Mouse (Mus musculus) urinary bladder, postnatal 10 days (tissue): Measurements from ENCODE around the gene Olfr215.
"Not testable (repeated sequence)": the region's sequence is repeated elsewhere in the genome, so short reads cannot be mapped to it uniquely, and the experiment has no call there.

ENCODE experiments used
- DNase-seq: peaks from one replicate; pipeline ENCODE4 v3.0.0; 2022; ENCODE audit warnings: low spot score

Olfr215 gene

DNA sequence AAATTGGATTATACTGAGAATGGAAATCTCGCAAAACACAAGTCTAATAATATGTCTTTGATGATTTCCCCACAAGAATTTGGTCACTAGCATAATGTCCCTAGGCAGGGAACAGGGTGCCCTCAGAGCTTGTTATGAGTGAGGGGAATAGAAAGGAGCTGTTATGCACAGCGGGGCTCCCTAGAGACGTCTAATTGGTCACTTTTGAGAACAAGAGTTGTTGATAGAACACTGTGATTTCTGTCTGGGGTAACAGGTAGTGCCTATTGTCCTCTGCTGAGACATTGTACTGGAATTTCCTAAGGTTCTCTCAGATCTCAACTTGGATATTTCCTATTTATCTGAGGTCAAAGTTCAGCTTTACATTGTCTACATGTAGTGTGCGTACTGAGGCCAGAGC lies at the start of gene Olfr215:
Gene Olfr215, minus strand, starts transcription at position 101 of the 400 bp plus-strand sequence.
- DNase-seq = no peak

GRCm38 (mm10) chr6:116632129-116632528 lies 48.1 kb upstream of the Olfr215 start:
- no peak for DNase-seq

GRCm38 (mm10) chr6:116629766-116630165 lies 45.8 kb upstream of the Olfr215 start:
- no peak for DNase-seq

DNA sequence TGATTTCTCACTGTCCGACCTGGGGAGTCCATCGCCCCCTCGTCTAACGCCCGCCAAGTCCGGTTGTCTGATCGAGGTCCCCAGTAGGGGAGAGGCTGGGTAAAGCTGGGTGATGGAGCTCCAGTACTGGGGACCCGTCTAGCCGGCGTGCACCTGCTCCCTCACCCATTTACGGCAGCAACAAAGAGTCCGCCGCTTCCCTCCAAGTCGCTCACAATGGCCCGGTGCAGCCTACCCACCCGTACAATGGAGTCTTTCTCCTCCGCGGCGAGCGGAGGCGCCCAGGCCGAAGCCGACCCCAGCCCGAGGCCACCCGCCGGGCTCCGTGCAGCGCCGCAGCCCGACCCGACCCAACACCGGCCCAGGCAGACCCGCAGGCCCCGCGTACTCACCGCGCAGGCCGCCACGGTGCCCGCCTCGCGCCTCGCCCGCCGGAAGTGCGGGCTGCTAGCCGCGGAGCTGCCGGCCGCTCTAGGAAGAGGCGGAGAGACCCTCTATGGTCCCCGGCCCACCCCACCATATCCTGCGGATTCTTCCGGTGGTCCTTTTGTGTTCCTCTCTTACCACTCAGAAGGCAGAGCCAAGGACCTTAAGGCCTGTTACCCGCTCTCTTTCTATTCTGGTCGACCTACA lies 44.7 kb upstream of the Olfr215 start, which contains the start of gene Zfp422:
Gene Zfp422, minus strand, starts transcription at position 461 of the 633 bp plus-strand sequence.
- DNase-seq = no peak

GRCm38 (mm10) chr6:116628095-116628494 lies 44.1 kb upstream of the Olfr215 start:
- no peak for DNase-seq

DNA sequence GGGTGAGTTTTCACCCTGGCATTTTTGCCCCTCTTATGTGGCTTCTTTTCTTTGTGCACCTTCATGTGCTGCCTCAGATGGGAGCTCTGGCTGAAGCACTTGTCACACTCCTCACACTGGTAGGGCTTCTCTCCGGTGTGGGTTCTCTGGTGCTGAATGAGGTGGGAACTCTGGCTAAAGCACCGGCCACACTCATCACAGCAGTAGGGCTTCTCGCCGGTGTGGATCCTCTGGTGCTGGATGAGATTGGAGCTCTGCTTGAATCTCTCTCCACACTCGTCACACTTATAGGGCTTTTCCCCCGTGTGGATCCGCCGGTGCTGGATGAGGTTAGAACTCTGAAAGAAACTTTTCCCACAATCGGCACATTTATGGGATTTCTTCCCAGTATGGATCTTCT lies 42.4 kb upstream of the Olfr215 start:
- DNase-seq = not testable (repeated sequence)

- no peak for DNase-seq
Observed at GRCm38 (mm10) chr6:116621318-116622023, 37.5 kb upstream of the Olfr215 start.

- no peak for DNase-seq
Observed at GRCm38 (mm10) chr6:116618073-116618472, 34.1 kb upstream of the Olfr215 start.

DNA sequence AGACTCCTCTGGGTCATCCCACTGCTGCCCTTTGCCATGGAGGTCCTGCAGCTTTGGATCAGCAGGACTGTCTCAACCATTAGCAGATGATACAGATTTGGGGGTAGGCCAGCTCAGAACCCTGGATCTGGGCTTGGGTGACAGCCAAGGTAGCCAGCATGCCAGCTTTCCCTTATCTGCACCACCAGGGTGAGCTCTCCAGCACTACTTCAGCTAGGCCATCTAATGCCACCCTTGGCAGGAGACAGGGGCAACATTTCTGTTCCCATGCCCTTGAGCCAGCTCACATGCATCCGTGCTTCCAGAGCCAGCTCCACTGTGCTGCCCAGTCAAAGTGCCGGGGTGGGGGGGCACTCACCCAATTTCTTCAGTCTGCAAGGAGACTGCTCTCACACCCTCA lies 31.7 kb upstream of the Olfr215 start:
- no peak for DNase-seq

DNA sequence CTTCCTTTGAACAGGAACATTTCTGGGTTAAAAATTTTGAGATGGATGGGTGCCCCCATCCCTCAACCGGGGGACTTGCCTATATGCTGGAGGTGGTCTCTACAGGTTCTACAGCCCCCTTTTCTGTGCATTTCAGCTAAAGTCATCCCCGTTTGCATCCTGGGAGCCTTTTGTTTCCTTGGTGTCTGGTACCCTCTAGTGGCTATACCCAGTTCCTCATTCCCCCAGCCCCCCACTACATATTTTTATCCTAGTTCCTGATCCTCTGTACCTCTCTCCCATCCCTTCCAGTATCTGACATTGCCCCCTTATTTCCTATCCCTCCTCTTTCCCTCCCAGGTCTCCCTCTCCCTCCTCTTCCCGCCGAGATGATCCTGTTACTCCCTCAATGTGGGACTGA lies 23.2 kb upstream of the Olfr215 start:
- no peak for DNase-seq

DNA sequence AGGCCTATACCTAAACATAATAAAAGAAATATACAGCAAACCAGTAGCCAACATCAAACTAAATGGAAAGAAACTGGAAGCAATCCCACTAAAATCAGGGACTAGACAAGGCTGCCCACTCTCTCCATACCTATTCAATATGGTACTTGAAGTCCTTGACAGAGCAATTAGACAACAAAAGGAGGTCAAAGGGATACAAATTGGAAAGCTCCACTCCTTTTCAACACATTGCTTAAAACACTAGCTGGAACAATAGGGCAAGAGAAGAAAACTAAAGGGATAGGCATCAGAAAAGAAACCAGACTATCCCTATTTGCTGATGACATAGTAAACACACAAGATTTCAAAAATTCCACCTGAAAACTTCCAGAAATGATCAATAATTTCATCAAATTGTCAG lies 17.0 kb upstream of the Olfr215 start:
- DNase-seq = not testable (repeated sequence)

DNA sequence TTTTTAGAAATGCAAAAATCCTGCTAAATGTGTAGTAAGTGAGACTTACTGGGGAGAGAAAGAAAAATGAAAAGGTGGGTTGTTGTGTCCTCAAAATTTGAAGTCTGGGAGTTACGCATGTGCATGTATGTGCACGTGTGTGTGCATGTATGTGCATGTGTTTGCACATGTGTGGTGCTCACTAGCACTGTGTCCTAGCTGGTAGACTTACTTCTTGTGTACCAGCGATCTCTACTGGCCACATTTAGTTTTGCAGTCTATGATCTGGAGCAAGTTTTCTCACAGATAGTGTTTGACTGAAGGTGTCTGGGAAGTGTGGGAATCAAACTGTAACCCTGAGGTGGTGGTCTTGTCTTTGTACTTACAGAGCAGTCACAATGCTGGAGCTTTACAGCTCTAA lies 14.2 kb downstream of the Olfr215 start:
- DNase-seq = no peak

GRCm38 (mm10) chr6:116554952-116555351 lies 29.0 kb downstream of the Olfr215 start:
- no peak for DNase-seq

- no peak for DNase-seq
Observed at GRCm38 (mm10) chr6:116553935-116554334, 30.1 kb downstream of the Olfr215 start, which contains the start of gene Olfr214. Gene Olfr214, plus strand, starts transcription at chr6:116554235.

- DNase-seq = not testable (repeated sequence)
Observed at GRCm38 (mm10) chr6:116550841-116551240, 33.2 kb downstream of the Olfr215 start, which contains the start of gene Gm5580. Gene Gm5580, plus strand, starts transcription at chr6:116551141.

- no peak for DNase-seq
Observed at GRCm38 (mm10) chr6:116542500-116542899, 41.5 kb downstream of the Olfr215 start.

- no peak for DNase-seq
Observed at GRCm38 (mm10) chr6:116538156-116538555, 45.8 kb downstream of the Olfr215 start, which contains the start of gene Olfr213. Gene Olfr213, plus strand, starts transcription at chr6:116538456.
